Mouse (Mus musculus): ENCODE measurements around the gene Actr5. TPM values are rescaled to one million over a fixed set of nuclear protein-coding genes. Genes with fewer than 3 reads are reported as not detected.
A peak's percentile ranks its signal among the peaks of the same experiment; 100 is the strongest.

Actr5 gene
- polyA plus RNA-seq, 2 experiments, result 12.3 to 13.5 TPM

- DNase-seq (ENCODE audit: low spot score) (no peak), ATAC-seq (ENCODE audit: low FRiP score, low read depth) (no peak)
- Histone ChIP-seq H3K4me2 (replicated peaks; ENCODE audit: low read depth, low read length, severe bottlenecking) (peak overlapping the region; percentile 17; the same call in 1 of the 2 replicates), H3K36me3 (ENCODE audit: control insufficient read depth, insufficient read depth, low read length) (no peaks in the 10 kb centered on the region), H3K9ac (ENCODE audit: low read depth, low read length, severe bottlenecking) (no peak overlapping the region), H3K4me3 (replicated peaks; ENCODE audit: low read length) (peak overlapping the region; percentile 11), H3K4me1 (ENCODE audit: control insufficient read depth, insufficient read depth, low read length) (peaks cover 5% of the 10 kb centered on the region; the same call in 1 of the 2 replicates), H3K9me3 (ENCODE audit: control insufficient read depth, low read length) (no peaks in the 10 kb centered on the region), H3K27me3 (ENCODE audit: control insufficient read depth, insufficient read depth, low read length) (peaks cover 96% of the 10 kb centered on the region), H3K27ac (replicated peaks; ENCODE audit: low read depth, low read length) (no peak overlapping the region)
- WGBS, result 3% methylated on average over 46 of the region's 47 CpGs
- no peak for TF ChIP-seq POLR2A (IDR thresholded peaks at IDR 0.05; ENCODE audit: borderline replicate concordance, extremely low read depth, insufficient read depth, insufficient read length)
These were observed 10.2 kb upstream of the Actr5 start for GRCm38 (mm10) chr2:158614418-158614955.

- Histone ChIP-seq H3K9ac (ENCODE audit: low read depth, low read length, severe bottlenecking) (no peak overlapping the region), H3K4me1 (ENCODE audit: control insufficient read depth, insufficient read depth, low read length) (peaks cover 5% of the 10 kb centered on the region; the same call in 1 of the 2 replicates), H3K27ac (replicated peaks; ENCODE audit: low read depth, low read length) (no peak overlapping the region), H3K4me3 (replicated peaks; ENCODE audit: low read length) (peak overlapping the region; percentile 11), H3K36me3 (ENCODE audit: control insufficient read depth, insufficient read depth, low read length) (no peaks in the 10 kb centered on the region), H3K4me2 (replicated peaks; ENCODE audit: low read depth, low read length, severe bottlenecking) (peak overlapping the region; percentile 17; the same call in 1 of the 2 replicates), H3K9me3 (ENCODE audit: control insufficient read depth, low read length) (no peaks in the 10 kb centered on the region), H3K27me3 (ENCODE audit: control insufficient read depth, insufficient read depth, low read length) (peaks cover 92% of the 10 kb centered on the region)
- WGBS, result 2% methylated on average over 24 of the region's 24 CpGs
- no peak for DNase-seq (ENCODE audit: low spot score)
- ATAC-seq (ENCODE audit: low FRiP score, low read depth), result no peak
- no peak for TF ChIP-seq POLR2A (IDR thresholded peaks at IDR 0.05; ENCODE audit: borderline replicate concordance, extremely low read depth, insufficient read depth, insufficient read length)
These were observed 9.5 kb upstream of the Actr5 start for GRCm38 (mm10) chr2:158615161-158615680.

- 2% methylated on average over 13 of the region's 13 CpGs for WGBS
- Histone ChIP-seq H3K36me3 (ENCODE audit: control insufficient read depth, insufficient read depth, low read length) (no peaks in the 10 kb centered on the region), H3K27ac (replicated peaks; ENCODE audit: low read depth, low read length) (no peak overlapping the region), H3K9me3 (ENCODE audit: control insufficient read depth, low read length) (no peaks in the 10 kb centered on the region), H3K4me1 (ENCODE audit: control insufficient read depth, insufficient read depth, low read length) (peaks cover 5% of the 10 kb centered on the region; the same call in 1 of the 2 replicates), H3K9ac (ENCODE audit: low read depth, low read length, severe bottlenecking) (no peak overlapping the region; the same call in 1 of the 2 replicates), H3K27me3 (ENCODE audit: control insufficient read depth, insufficient read depth, low read length) (peaks cover 87% of the 10 kb centered on the region), H3K4me2 (replicated peaks; ENCODE audit: low read depth, low read length, severe bottlenecking) (no peak overlapping the region), H3K4me3 (replicated peaks; ENCODE audit: low read length) (no peak overlapping the region)
- DNase-seq (ENCODE audit: low spot score) (no peak), ATAC-seq (ENCODE audit: low FRiP score, low read depth) (no peak)
- TF ChIP-seq POLR2A (IDR thresholded peaks at IDR 0.05; ENCODE audit: borderline replicate concordance, extremely low read depth, insufficient read depth, insufficient read length), result no peak
These were observed 9.0 kb upstream of the Actr5 start for GRCm38 (mm10) chr2:158615702-158616101.

GRCm38 (mm10) chr2:158616296-158616695, 8.4 kb upstream of the Actr5 start:
- H3K9me3 ChIP-seq (ENCODE audit: control insufficient read depth, low read length), result no peaks in the 10 kb centered on the region
- TF ChIP-seq POLR2A (IDR thresholded peaks at IDR 0.05; ENCODE audit: borderline replicate concordance, extremely low read depth, insufficient read depth, insufficient read length), result no peak
- H3K36me3 ChIP-seq (ENCODE audit: control insufficient read depth, insufficient read depth, low read length), result no peaks in the 10 kb centered on the region
- H3K9ac ChIP-seq (ENCODE audit: low read depth, low read length, severe bottlenecking), result no peak overlapping the region
- DNase-seq (ENCODE audit: low spot score) (no peak), ATAC-seq (ENCODE audit: low FRiP score, low read depth) (no peak)
- H3K4me2 ChIP-seq (replicated peaks; ENCODE audit: low read depth, low read length, severe bottlenecking), result no peak overlapping the region
- peaks cover 5% of the 10 kb centered on the region; the same call in 1 of the 2 replicates for H3K4me1 ChIP-seq (ENCODE audit: control insufficient read depth, insufficient read depth, low read length)
- no peak overlapping the region for H3K27ac ChIP-seq (replicated peaks; ENCODE audit: low read depth, low read length)
- peaks cover 81% of the 10 kb centered on the region for H3K27me3 ChIP-seq (ENCODE audit: control insufficient read depth, insufficient read depth, low read length)
- 2% methylated on average over 12 of the region's 12 CpGs for WGBS
- H3K4me3 ChIP-seq (replicated peaks; ENCODE audit: low read length), result no peak overlapping the region

- H3K4me2 ChIP-seq (replicated peaks; ENCODE audit: low read depth, low read length, severe bottlenecking), result no peak overlapping the region
- no peak for ATAC-seq (ENCODE audit: low FRiP score, low read depth)
- no peak overlapping the region for H3K9ac ChIP-seq (ENCODE audit: low read depth, low read length, severe bottlenecking)
- no peak overlapping the region for H3K4me3 ChIP-seq (replicated peaks; ENCODE audit: low read length)
- peaks cover 5% of the 10 kb centered on the region; the same call in 1 of the 2 replicates for H3K4me1 ChIP-seq (ENCODE audit: control insufficient read depth, insufficient read depth, low read length)
- H3K27me3 ChIP-seq (ENCODE audit: control insufficient read depth, insufficient read depth, low read length), result peaks cover 76% of the 10 kb centered on the region
- WGBS, result 6% methylated on average over 11 of the region's 11 CpGs
- no peaks in the 10 kb centered on the region for H3K9me3 ChIP-seq (ENCODE audit: control insufficient read depth, low read length)
- H3K36me3 ChIP-seq (ENCODE audit: control insufficient read depth, insufficient read depth, low read length), result no peaks in the 10 kb centered on the region
- TF ChIP-seq POLR2A (IDR thresholded peaks at IDR 0.05; ENCODE audit: borderline replicate concordance, extremely low read depth, insufficient read depth, insufficient read length), result no peak
- DNase-seq (ENCODE audit: low spot score), result no peak
- no peak overlapping the region for H3K27ac ChIP-seq (replicated peaks; ENCODE audit: low read depth, low read length)
These were observed 7.9 kb upstream of the Actr5 start for GRCm38 (mm10) chr2:158616790-158617189.

All from limb, embryonic 14.5 days (tissue).